Mouse (Mus musculus): Measurements from ENCODE around the gene Secisbp2.

- no peak for TF ChIP-seq POLR2A (IDR thresholded peaks at IDR 0.05; ENCODE audit: borderline replicate concordance, control insufficient read depth, low read depth, low read length)
- no peak for TF ChIP-seq CTCF (IDR thresholded peaks at IDR 0.05; ENCODE audit: control insufficient read depth, insufficient read depth, low read length)
Observed at GRCm38 (mm10) chr13:51628273-51628848, 23.1 kb upstream of the Secisbp2 start.
